Mouse (Mus musculus) lung, adult 2 months (tissue): Measurements from ENCODE around the gene Fnbp1l.

Experiments used
- CTCF ChIP-seq: fragments of 200-500 bp; IDR thresholded peaks from 2 replicates; pipeline ENCODE4 v1.5.1; 2011; ENCODE audit warnings: mild to moderate bottlenecking, low read length, control low read depth; ENCODE audit not compliant: insufficient read depth
- POLR2A ChIP-seq: fragments of 200-500 bp; IDR thresholded peaks from 2 replicates; pipeline ENCODE4 v1.6.1; 2011; ENCODE audit warnings: low read depth, mild to moderate bottlenecking, control low read depth, low read length, borderline replicate concordance; ENCODE audit errors: extremely low read depth

DNA sequence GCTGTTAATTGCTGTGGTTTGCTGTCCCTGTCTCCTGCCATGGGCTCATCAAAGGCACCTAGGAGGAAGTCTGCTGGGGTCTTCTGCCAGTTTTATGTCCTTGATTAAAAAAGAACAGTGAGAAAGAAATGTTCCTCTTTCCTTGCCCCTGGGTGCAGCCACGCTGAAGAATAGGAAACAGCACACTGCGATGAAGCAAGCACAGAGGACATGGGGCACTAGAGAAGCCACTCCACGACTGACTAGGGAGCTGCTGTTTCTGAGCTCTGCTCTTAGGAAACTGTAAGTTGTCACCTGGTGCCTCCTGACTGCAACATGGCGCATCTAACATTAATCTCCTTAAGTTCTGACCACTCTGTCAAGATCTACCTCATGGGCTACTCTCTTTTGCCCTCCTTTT lies 53.0 kb downstream of the Fnbp1l start:
- TF ChIP-seq CTCF (no peak), POLR2A (no peak)
